Mouse (Mus musculus): ENCODE measurements around the gene Gm14440.
"Not testable (repeated sequence)": the region's sequence is repeated elsewhere in the genome, so short reads cannot be mapped to it uniquely, and the experiment has no call there.

Gm14440 gene

GRCm38 (mm10) chr2:175274825-175275224, at the start of gene Gm14440:
Gene Gm14440 (plus strand): TSS chr2:175275125.
- in situ Hi-C loops (cut with MseI, MboI): not testable (repeated sequence)

Data from mouse trophoblast stem cell (cell line).